Mouse (Mus musculus) liver, embryonic 15.5 days (tissue): ENCODE results near the gene Clptm1. TPM values are rescaled to one million over a fixed set of nuclear protein-coding genes. Genes with fewer than 3 reads are reported as not detected.

Source experiments
- ATAC-seq: fragments of 200-750 bp; cut with Nextera tagmentation; 2 replicates; pipeline ENCODE4 v1.8.0; 2017; ENCODE audit warnings: moderate number of reproducible peaks, mild to moderate bottlenecking, moderate library complexity; ENCODE audit not compliant: insufficient read depth
- H3K27ac ChIP-seq: fragments of 300-500 bp; sonication (generic); replicated peaks from 2 replicates; pipeline ENCODE4 v1.5.1; 2015; ENCODE audit warnings: mild to moderate bottlenecking, inconsistent platforms
- H3K27me3 ChIP-seq: fragments of 300-500 bp; sonication (generic); 2 replicates; pipeline ENCODE4 v1.6.1; 2015; ENCODE audit warnings: mild to moderate bottlenecking, inconsistent platforms
- H3K36me3 ChIP-seq: fragments of 300-500 bp; sonication (generic); replicated peaks from 2 replicates; pipeline ENCODE4 v1.6.1; 2015; ENCODE audit warnings: moderate library complexity, mild to moderate bottlenecking, inconsistent platforms
- H3K4me1 ChIP-seq: fragments of 300-500 bp; sonication (generic); replicated peaks from 2 replicates; pipeline ENCODE4 v1.6.1; 2015; ENCODE audit warnings: inconsistent platforms
- H3K4me2 ChIP-seq: fragments of 300-500 bp; sonication (generic); 2 replicates; pipeline ENCODE4 v1.6.1; 2015; ENCODE audit warnings: moderate library complexity, mild to moderate bottlenecking, inconsistent platforms
- H3K4me3 ChIP-seq: fragments of 300-500 bp; sonication (generic); replicated peaks from 2 replicates; pipeline ENCODE4 v1.5.1; 2015; ENCODE audit warnings: mild to moderate bottlenecking, inconsistent platforms
- H3K9ac ChIP-seq: fragments of 300-500 bp; sonication (generic); 2 replicates; pipeline ENCODE4 v1.6.1; 2015; ENCODE audit warnings: moderate library complexity, mild to moderate bottlenecking, inconsistent platforms
- H3K9me3 ChIP-seq: fragments of 300-500 bp; sonication (generic); replicated peaks from 2 replicates; pipeline ENCODE4 v1.6.1; 2016; ENCODE audit warnings: inconsistent platforms
- WGBS: fragments of 180-500 bp; shearing (Covaris S2); methylation state at CpG from one replicate; pipeline ENCODE4 v1.1.7; 2015; ENCODE audit warnings: mixed read lengths; ENCODE audit not compliant: insufficient replicate concordance; 5-methylcytosine and 5-hydroxymethylcytosine counted together
- polyA plus RNA-seq: library from polyadenylated mRNA; unstranded; fragments of >200 nt; fragmentation: Nextera tagmentation; extraction: Ambion mirVana; gene quantifications from 2 replicates; pipeline ENCODE4 v1.2.1, GENCODE M21; 2015

Clptm1 gene
- polyA plus RNA-seq, 1 experiment from 2014 or later: 48.3 TPM

DNA sequence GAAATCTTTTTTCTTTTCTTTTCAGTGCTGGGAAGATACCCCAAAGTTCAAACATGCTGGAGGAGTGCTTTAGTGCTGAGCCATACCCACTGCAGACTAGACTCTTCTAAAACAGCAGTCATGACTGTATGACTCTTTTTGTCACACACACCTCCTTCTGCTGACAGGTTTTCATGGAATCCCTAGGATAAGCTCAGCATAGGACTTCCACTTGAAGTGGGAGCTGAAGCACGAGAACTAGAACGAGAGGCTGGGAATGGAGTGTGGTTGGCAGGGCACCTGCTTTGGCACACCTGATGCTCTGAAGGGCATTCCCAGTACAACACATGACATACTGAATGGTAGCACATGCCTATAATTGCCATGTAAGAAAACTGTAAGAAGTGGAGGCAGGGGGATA, 12.2 kb downstream of the Clptm1 start:
- Histone ChIP-seq H3K4me1 (peaks cover 21% of the 10 kb centered on the region), H3K27me3 (no peaks in the 10 kb centered on the region), H3K9ac (no peak overlapping the region), H3K27ac (no peak overlapping the region), H3K36me3 (peaks cover 83% of the 10 kb centered on the region), H3K9me3 (no peaks in the 10 kb centered on the region), H3K4me2 (no peak overlapping the region), H3K4me3 (no peak overlapping the region)
- no peak for ATAC-seq
- 85% methylated on average over 2 of the region's 2 CpGs for WGBS

DNA sequence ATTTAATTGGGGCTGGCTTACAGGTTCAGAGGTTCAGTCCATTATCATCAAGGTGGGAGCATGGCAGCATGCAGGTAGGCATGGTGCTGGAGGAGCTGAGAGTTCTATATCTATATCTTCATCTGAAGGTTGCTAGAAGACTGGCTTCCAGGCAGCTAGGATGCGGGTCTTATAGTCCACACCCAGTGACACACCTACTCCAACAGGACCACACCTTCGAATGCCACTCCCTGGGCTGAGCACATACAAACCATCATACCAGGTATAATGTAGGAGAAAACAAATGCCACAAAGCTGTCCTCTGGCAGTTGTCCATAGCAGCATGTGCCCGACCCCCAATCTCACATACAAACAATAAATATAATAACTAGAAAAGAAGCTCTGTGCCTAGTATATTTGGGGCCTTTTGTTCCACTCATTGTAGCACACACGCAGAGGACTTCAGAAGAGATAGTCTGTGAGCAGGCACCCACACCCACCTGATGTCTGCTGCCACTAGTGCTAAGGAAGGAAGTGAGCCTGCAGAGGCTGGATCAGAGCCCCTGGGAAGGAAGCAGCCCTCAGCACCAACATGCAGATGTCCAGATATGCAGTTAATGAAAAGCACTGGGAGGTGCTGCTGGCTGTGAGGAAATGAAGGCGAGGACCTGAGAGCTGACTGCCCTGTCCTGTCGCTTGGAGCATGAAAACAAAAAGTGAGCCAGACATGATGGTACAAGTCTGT, 13.6 kb downstream of the Clptm1 start:
- H3K27me3 ChIP-seq: no peaks in the 10 kb centered on the region
- peaks cover 93% of the 10 kb centered on the region for H3K36me3 ChIP-seq
- ATAC-seq: peak; percentile 58
- 0 out of 2 replicates have a peak overlapping the region, but pooled peaks have one; percentile 2 for H3K4me2 ChIP-seq
- H3K9me3 ChIP-seq: no peaks in the 10 kb centered on the region
- WGBS: 42% methylated on average over 6 of the region's 6 CpGs
- H3K4me3 ChIP-seq: no peak overlapping the region
- H3K27ac ChIP-seq: peak overlapping the region; percentile 25; the same call in 1 of the 2 replicates
- peaks cover 21% of the 10 kb centered on the region for H3K4me1 ChIP-seq
- no peak overlapping the region for H3K9ac ChIP-seq

DNA sequence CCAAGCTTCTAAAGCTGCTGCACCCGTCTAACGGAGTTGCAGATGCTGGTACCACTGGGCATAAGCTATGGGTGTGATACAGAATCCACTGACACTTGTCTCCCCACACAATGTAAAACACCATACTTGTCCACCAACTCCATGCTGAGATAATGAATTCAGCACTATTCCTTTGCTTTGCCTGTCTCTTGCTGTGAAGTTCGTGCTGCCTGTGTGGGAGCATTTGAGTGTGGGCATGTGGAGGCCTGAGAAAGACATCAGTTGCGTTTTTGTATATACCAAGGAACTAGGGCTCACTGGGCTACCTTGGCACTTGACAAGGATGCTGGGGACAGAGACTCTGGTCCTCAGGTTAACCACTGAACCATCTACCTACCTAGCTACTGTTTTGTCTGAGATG, 23.6 kb downstream of the Clptm1 start:
- no peak overlapping the region for H3K27ac ChIP-seq
- no peak overlapping the region for H3K9ac ChIP-seq
- WGBS: 85% methylated on average over 4 of the region's 4 CpGs
- ATAC-seq: no peak
- H3K4me3 ChIP-seq: no peak overlapping the region
- no peaks in the 10 kb centered on the region for H3K4me1 ChIP-seq
- H3K36me3 ChIP-seq: peaks cover 100% of the 10 kb centered on the region
- no peaks in the 10 kb centered on the region for H3K27me3 ChIP-seq
- no peak overlapping the region for H3K4me2 ChIP-seq
- no peaks in the 10 kb centered on the region for H3K9me3 ChIP-seq

DNA sequence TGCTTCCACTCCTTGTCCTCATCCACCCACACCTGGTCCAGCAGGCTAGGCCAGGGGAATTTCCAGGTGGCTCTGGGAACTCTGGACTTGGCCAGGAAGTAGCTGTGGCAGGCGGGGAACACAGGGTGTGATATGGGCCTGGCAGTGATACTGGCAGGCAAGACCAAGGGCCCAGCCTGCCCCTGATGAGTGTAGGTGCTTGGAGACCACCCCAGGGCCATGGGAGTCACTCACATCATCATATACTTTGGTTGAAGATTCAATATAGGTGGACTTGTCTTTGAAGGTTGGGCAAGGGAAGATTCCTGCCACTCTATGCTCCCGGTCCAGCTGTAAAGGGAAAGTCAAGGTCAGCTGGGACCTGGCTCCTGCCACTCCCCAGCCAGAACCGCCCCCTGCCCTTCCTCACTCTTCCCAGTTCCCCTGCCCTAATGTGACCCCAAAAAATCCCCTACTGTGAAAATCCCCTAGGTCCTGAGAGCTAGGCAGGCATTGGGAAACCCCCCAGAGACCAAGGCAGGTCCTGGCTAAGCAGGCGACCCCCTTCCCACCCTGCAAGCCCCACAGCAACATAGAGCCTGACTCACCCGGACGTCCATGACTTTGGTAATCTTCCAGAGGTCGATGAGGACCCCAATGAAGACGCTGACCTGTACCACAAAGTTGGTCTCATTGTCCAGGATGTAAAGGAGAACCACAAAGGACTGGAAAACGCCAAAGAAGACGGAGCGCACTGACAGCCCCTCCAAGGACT, 29.6 kb downstream of the Clptm1 start:
- no peak overlapping the region for H3K9ac ChIP-seq
- ATAC-seq: no peak

DNA sequence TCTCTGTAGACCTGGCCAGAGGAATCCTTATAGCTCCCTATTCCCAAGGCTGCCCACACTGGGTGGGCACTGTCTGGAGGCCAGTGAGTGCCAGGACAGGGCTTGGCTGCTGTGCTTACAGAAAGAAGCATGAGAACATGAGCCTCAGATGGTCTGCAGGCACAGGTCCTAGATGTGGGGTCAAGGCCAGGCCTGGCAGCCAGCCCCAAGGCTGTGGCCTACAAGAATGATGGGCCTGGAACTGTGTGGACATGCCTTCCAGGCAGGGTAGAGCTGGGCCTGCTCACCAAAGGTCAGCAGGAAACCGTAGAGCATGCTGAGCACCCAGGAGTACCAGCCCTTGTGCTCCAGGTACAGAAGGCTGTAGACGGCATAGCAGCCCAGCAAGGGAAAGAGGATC, 30.2 kb downstream of the Clptm1 start:
- peaks cover 78% of the 10 kb centered on the region for H3K36me3 ChIP-seq

More for the DNA sequence above, 29.6 kb downstream of the Clptm1 start:
- WGBS: 78% methylated on average over 11 of the region's 11 CpGs
- H3K27me3 ChIP-seq: no peaks in the 10 kb centered on the region
- no peak overlapping the region for H3K4me3 ChIP-seq
- H3K4me2 ChIP-seq: no peak overlapping the region
- H3K4me1 ChIP-seq: peaks cover 27% of the 10 kb centered on the region
- H3K27ac ChIP-seq: no peak overlapping the region
- H3K9me3 ChIP-seq: no peaks in the 10 kb centered on the region
- H3K36me3 ChIP-seq: peaks cover 85% of the 10 kb centered on the region

DNA sequence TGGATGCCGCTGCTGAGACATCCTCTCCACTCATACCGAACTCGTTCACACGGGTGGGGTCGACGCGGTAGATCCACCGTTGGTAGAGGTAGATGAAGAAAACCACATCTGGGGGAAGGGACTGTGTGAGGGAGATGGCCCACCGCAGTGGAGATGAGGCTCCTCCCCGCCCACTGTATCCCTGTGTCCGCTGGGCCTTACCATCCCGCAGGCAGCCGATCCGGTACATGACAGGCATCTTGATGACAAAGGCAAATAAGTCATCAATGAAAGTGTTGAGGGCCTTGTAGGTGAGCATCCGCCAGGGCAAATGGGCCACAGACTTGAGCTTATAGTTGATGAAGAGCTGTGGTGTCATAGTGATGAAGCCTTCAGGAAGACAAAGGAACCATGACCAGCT, 31.0 kb downstream of the Clptm1 start:
- H3K9ac ChIP-seq: no peak overlapping the region
- no peak for ATAC-seq
- no peak overlapping the region for H3K4me3 ChIP-seq
- H3K36me3 ChIP-seq: peaks cover 71% of the 10 kb centered on the region
- H3K27ac ChIP-seq: no peak overlapping the region
- peaks cover 40% of the 10 kb centered on the region for H3K4me1 ChIP-seq
- H3K4me2 ChIP-seq: no peak overlapping the region
- H3K9me3 ChIP-seq: no peaks in the 10 kb centered on the region
- 73% methylated on average over 15 of the region's 15 CpGs for WGBS
- no peaks in the 10 kb centered on the region for H3K27me3 ChIP-seq

More for the DNA sequence above, 30.2 kb downstream of the Clptm1 start:
- Histone ChIP-seq H3K4me1 (peaks cover 33% of the 10 kb centered on the region), H3K27ac (no peak overlapping the region), H3K9ac (no peak overlapping the region), H3K4me2 (no peak overlapping the region), H3K27me3 (no peaks in the 10 kb centered on the region), H3K9me3 (no peaks in the 10 kb centered on the region), H3K4me3 (no peak overlapping the region)
- WGBS: 80% methylated on average over 2 of the region's 2 CpGs
- no peak for ATAC-seq

DNA sequence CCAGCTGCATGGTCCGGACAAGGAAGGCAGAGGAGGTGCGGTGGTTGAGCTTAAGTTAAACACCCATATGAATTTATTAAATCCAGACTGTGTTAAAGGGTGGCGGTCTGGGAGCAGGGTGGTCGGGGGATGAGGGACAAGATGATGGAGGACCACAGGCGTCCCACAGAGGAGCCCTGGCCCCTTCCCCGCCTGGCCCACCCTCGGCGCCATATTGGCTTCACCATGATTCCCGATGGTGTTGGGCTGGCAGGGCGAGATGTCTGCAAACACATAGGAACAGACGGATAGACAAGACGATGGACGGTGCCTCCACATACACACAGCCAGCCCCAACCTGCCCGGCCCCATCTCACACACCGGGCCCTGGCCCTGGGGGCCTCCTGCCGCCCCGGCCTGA, 31.6 kb downstream of the Clptm1 start:
- 78% methylated on average over 17 of the region's 17 CpGs for WGBS

DNA sequence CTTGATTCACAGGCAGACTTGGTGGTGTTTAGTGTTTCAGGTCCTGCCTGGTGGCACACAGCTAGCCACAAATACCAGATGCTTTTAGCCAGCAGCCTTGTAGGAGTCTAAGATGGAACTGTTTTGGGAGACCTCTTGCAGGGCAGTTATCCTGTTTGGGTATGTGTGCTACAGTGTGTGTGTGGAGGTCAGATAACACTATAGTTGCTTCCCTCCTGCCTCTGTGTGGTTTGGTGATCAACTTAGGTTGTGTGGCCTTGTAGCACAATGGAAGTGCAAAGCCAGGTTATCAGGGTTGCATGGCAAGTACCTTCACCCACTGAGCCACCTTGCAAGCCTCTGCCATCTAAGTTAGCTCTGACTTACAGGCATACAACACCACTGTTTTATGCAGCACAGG, 32.1 kb downstream of the Clptm1 start:
- Histone ChIP-seq H3K9me3 (no peaks in the 10 kb centered on the region), H3K27ac (peak overlapping the region; percentile 75), H3K9ac (peak overlapping the region; percentile 8; the same call in 1 of the 2 replicates), H3K27me3 (no peaks in the 10 kb centered on the region), H3K4me1 (peaks cover 52% of the 10 kb centered on the region), H3K4me3 (no peak overlapping the region), H3K4me2 (peak overlapping the region; percentile 45), H3K36me3 (peaks cover 60% of the 10 kb centered on the region)
- peak; percentile 61 for ATAC-seq

More for the DNA sequence above, 31.6 kb downstream of the Clptm1 start:
- H3K4me2 ChIP-seq: peak overlapping the region; percentile 45
- H3K4me3 ChIP-seq: no peak overlapping the region
- no peaks in the 10 kb centered on the region for H3K9me3 ChIP-seq
- H3K27me3 ChIP-seq: no peaks in the 10 kb centered on the region
- H3K36me3 ChIP-seq: peaks cover 64% of the 10 kb centered on the region
- H3K9ac ChIP-seq: no peak overlapping the region; the same call in 1 of the 2 replicates
- peaks cover 47% of the 10 kb centered on the region for H3K4me1 ChIP-seq
- no peak for ATAC-seq
- peak overlapping the region; percentile 75 for H3K27ac ChIP-seq

DNA sequence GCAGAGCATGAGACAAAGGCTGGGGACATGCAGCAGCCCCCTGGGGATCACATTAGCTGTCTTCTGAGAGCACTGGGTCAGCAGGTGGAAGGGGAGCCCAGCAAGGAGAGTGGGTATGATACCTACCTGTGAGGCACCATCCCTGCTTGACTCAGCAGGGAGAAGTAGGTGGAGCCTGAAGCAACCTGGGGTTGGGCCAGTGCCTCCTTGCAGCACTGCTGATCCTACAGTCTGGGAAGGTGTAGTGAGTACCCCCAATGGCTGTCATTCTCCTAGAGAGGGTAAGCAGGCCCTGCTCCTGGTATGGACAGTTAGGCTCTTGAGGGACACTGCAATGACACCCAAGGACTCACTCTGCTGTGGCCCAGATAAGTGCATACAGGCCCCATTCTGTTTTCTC, 32.6 kb downstream of the Clptm1 start:
- Histone ChIP-seq H3K27me3 (no peaks in the 10 kb centered on the region), H3K4me3 (0 out of 2 replicates have a peak overlapping the region, but pooled peaks have one; percentile 5), H3K9ac (peak overlapping the region; percentile 8; the same call in 1 of the 2 replicates), H3K27ac (peak overlapping the region; percentile 75), H3K4me2 (peak overlapping the region; percentile 45), H3K36me3 (peaks cover 55% of the 10 kb centered on the region), H3K4me1 (peaks cover 54% of the 10 kb centered on the region), H3K9me3 (no peaks in the 10 kb centered on the region)
- peak; percentile 36 for ATAC-seq

DNA sequence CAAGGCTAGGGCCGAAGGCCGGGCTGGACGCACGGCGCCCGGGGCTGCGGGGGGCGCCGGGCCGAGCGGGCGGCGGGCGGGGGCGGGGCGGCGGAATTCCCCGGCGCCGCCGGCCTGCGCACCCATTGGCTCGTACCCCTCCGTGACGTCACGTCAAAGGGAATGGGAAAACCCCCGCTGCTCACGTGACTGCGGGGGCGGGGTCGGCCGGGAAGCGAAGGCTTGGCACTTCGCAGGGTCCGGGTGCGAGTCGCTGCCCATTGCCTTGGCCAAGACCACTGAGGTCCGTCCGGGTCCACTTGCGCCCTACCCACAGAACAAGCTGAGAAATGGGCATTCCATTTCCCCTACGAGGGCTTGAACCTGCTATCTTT, 35.5 kb downstream of the Clptm1 start, which contains the start of gene Relb:
TSS of gene Relb (minus strand) at position 78 of the 374 bp plus-strand sequence.
- under 1% methylated on average over 40 of the region's 41 CpGs for WGBS
- peak; percentile 44 for ATAC-seq
- no peaks in the 10 kb centered on the region for H3K9me3 ChIP-seq
- peak within 1 kb of the TSS; percentile 64 for H3K9ac ChIP-seq
- peaks cover 54% of the 10 kb centered on the region for H3K4me1 ChIP-seq
- peak within 1 kb of the TSS; percentile 83 for H3K27ac ChIP-seq
- H3K36me3 ChIP-seq: peaks cover 26% of the 10 kb centered on the region
- H3K4me3 ChIP-seq: peak within 1 kb of the TSS; percentile 78
- no peaks in the 10 kb centered on the region for H3K27me3 ChIP-seq
- H3K4me2 ChIP-seq: peak within 1 kb of the TSS; percentile 100
